In the genomic region with DNA sequence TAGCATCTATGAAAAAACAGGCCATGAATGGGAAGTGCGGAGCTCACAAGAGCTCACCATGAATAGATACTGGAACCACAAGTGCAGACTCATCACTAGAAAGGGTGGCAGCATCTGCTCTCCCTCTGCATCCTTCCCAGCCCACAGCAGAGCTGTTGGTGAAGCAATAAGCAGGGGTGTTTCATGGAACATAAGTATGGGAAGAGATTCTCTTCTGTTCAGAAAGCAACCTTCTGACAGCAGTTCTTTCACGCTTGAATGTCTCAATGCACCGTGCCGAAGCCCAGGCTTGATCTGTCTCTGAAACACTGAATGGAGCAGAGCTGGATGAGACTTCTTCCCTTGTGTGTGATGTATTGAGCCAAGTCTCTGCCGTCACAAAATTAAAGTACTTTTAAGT, we compare ENCODE assay signal across 26 mouse cellular contexts.
DNase-seq lines count a peak whose midpoint lies in the region; TF ChIP-seq lines count a peak whose summit lies in the region.
"Had no signal": no experiment of that assay in that cellular context is flagged by ENCODE, and none has a peak within 500 bp of the region (broad histone marks: within the 10 kb centered on the region; RNA-seq: fewer than 3 reads in every experiment).

No protein-coding gene starts in this region.

- H3K4me3 ChIP-seq in thymus, adult 2 months (ENCODE audit: control insufficient read depth, insufficient read depth, low read length), result no peak overlapping the region
- H3K4me3 ChIP-seq: forebrain, embryonic 10.5 days; heart, embryonic 13.5 days; hindbrain, embryonic 13.5 days; limb, embryonic 10.5 days; liver, embryonic 15.5 days; lung, embryonic 15.5 days; neural tube, embryonic 15.5 days had no signal

- H3K36me3 ChIP-seq in thymus, adult 2 months (ENCODE audit: control insufficient read depth, insufficient read depth, low read length), result no peaks in the 10 kb centered on the region
- H3K36me3 ChIP-seq: forebrain, embryonic 10.5 days; heart, embryonic 13.5 days; hindbrain, embryonic 13.5 days; limb, embryonic 10.5 days; liver, embryonic 15.5 days; lung, embryonic 15.5 days; neural tube, embryonic 15.5 days had no signal

- no peak for TF ChIP-seq CTCF in thymus, adult 2 months (IDR thresholded peaks at IDR 0.05; ENCODE audit: borderline replicate concordance, control insufficient read depth, extremely low read depth, insufficient read depth, low read length, poor library complexity)

- WGBS in thymus, adult 2 months, result 90% methylated on average over 5 of the region's 5 CpGs

- no peak for TF ChIP-seq POLR2A in thymus, adult 2 months (IDR thresholded peaks at IDR 0.05; ENCODE audit: control insufficient read depth, extremely low read depth, insufficient read depth, low read length, poor library complexity)

- no peaks in the 10 kb centered on the region for H3K27me3 ChIP-seq in thymus, adult 2 months (ENCODE audit: control insufficient read depth, insufficient read depth, low read length)
- H3K27me3 ChIP-seq: heart, embryonic 13.5 days; hindbrain, embryonic 13.5 days; liver, embryonic 15.5 days; lung, embryonic 15.5 days; neural tube, embryonic 15.5 days had no signal

- H3K4me1 ChIP-seq in thymus, adult 2 months (replicated peaks; ENCODE audit: control insufficient read depth, insufficient read depth, low read length), result no peaks in the 10 kb centered on the region
- H3K4me1 ChIP-seq: forebrain, embryonic 10.5 days; heart, embryonic 13.5 days; limb, embryonic 10.5 days; liver, embryonic 15.5 days; lung, embryonic 15.5 days had no signal

- H3K27ac ChIP-seq in thymus, adult 2 months (ENCODE audit: control insufficient read depth, insufficient read depth, low read length), result no peak overlapping the region
- H3K27ac ChIP-seq: forebrain, embryonic 10.5 days; heart, embryonic 13.5 days; hindbrain, embryonic 13.5 days; kidney, postnatal 0 days; limb, embryonic 10.5 days; liver, embryonic 15.5 days; lung, embryonic 15.5 days; neural tube, embryonic 15.5 days had no signal

- DNase-seq in cerebellum, postnatal 14 days, result peak; percentile 29 to 38
- no peak for DNase-seq in cerebellum, adult 9-10 months
- peak; percentile 54 for DNase-seq in layer of hippocampus, adult 11-12 months (ENCODE audit: low spot score)
- no peak for DNase-seq in layer of hippocampus, postnatal 25 days (ENCODE audit: extremely low spot score in 1 of 2, low spot score in 1 of 2)
- peak; percentile 70 for DNase-seq in right cerebral cortex, adult 18-20 months
- DNase-seq in right cerebral cortex, postnatal 4 days, result no peak
- peak; percentile 53 for DNase-seq in right cerebral cortex, postnatal 25 days
- DNase-seq in thymus, adult 2 months, result no peak
- DNase-seq: adrenal gland, postnatal 14 days; cerebellum, adult 8-10 months; gastrocnemius, postnatal 25 days; heart, adult 18-20 months; heart, postnatal 14 days; kidney, adult 18-20 months; liver; lung, postnatal 4 days; spleen, adult 18-20 months; thymus, postnatal 4 days had no signal

Comparison
In these comparisons a context has a peak if more than half of its experiments do, and no peak if none do; other contexts are left out.
1. DNase-seq: peak in cerebellum, postnatal 14 days (2 of 2), layer of hippocampus, adult 11-12 months (single experiment), right cerebral cortex, adult 18-20 months (single experiment) and right cerebral cortex, postnatal 25 days (single experiment); none in cerebellum, adult 9-10 months (single experiment), layer of hippocampus, postnatal 25 days (0 of 2), right cerebral cortex, postnatal 4 days (single experiment) and thymus, adult 2 months (single experiment).